ENCODE assay signal across 19 mouse cellular contexts in the genomic region with DNA sequence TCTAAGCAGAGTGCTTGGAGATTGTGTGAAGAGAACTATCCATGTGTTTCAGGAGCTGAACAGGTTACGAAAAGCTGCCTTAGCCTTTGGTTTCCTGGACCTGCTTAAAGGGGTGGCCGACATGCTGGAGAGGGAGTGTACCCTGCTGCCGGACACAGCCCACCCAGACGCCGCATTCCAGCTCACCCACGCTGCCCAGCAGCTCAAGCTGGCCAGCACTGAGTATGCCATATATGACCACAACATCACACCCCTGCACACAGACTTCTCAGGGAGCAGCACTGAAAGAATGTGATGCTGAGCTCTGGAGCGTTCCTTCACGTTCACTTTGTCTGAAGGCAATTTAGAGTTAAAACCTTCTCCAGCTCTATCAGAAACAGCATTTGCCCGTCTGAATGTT. TPM values are rescaled to one million over a fixed set of nuclear protein-coding genes. Genes with fewer than 3 reads are reported as not detected.
DNase-seq lines count a peak whose midpoint lies in the region; ATAC-seq lines count a peak whose summit lies in the region.
"Had no signal": no experiment of that assay in that cellular context is flagged by ENCODE, and none has a peak within 500 bp of the region (broad histone marks: within the 10 kb centered on the region; RNA-seq: fewer than 3 reads in every experiment).

No protein-coding gene starts in this region.

- H3K9me3 ChIP-seq in erythroblast, embryonic 14.5 days (ENCODE audit: control insufficient read depth, low read length) = no peaks in the 10 kb centered on the region
- H3K9me3 ChIP-seq in heart, embryonic 16.5 days (replicated peaks; ENCODE audit: control insufficient read depth, low read length) = no peaks in the 10 kb centered on the region
- H3K9me3 ChIP-seq in midbrain, embryonic 11.5 days (ENCODE audit: control insufficient read depth, low read length) = no peaks in the 10 kb centered on the region
- H3K9me3 ChIP-seq in midbrain, embryonic 16.5 days (replicated peaks; ENCODE audit: control insufficient read depth, low read length, poor library complexity, severe bottlenecking) = no peaks in the 10 kb centered on the region
- no peaks in the 10 kb centered on the region for H3K9me3 ChIP-seq in stomach, embryonic 15.5 days
- H3K9me3 ChIP-seq: forebrain, embryonic 15.5 days; kidney, embryonic 15.5 days had no signal

- no peak for DNase-seq in heart, adult 9 months (ENCODE audit: low spot score in 2 of 2)
- peak; percentile 81 for DNase-seq in midbrain, embryonic 11.5 days (ENCODE audit: low spot score, missing footprints)
- no peak for DNase-seq in adrenal gland, postnatal 36 days
- DNase-seq: adrenal gland, postnatal 25 days; cerebellum, adult 9-11 months; gastrocnemius, adult 2 months; right cerebral cortex, postnatal 14 days had no signal

- ATAC-seq in erythroblast, adult 5-6 weeks (replicated peaks; ENCODE audit: low FRiP score, poor library complexity, severe bottlenecking) = no peak
- ATAC-seq in heart, embryonic 16.5 days (replicated peaks; ENCODE audit: extremely low read depth, insufficient read depth, low FRiP score) = peak; percentile 71; the same call in 1 of the 2 replicates
- no peak for ATAC-seq in midbrain, embryonic 11.5 days (ENCODE audit: low FRiP score)
- no peak for ATAC-seq in midbrain, embryonic 16.5 days
- no peak for ATAC-seq in stomach, embryonic 15.5 days (ENCODE audit: insufficient read depth, low FRiP score, low read depth)
- ATAC-seq: activated CD4-positive, CD25-positive, alpha-beta regulatory T cell, adult 4 months; forebrain, embryonic 15.5 days had no signal

- peak overlapping the region; percentile 28 for H3K27ac ChIP-seq in heart, embryonic 16.5 days (ENCODE audit: low read length)
- H3K27ac ChIP-seq in midbrain, embryonic 11.5 days (ENCODE audit: low read depth, low read length) = no peak overlapping the region
- H3K27ac ChIP-seq in midbrain, embryonic 16.5 days (ENCODE audit: low read length) = no peak overlapping the region
- peak overlapping the region; percentile 51 for H3K27ac ChIP-seq in stomach, embryonic 15.5 days
- H3K27ac ChIP-seq: forebrain, embryonic 15.5 days; gastrocnemius, adult 2 months; kidney, embryonic 15.5 days had no signal

- H3K4me3 ChIP-seq in erythroblast, embryonic 14.5 days (replicated peaks) = peak overlapping the region; percentile 9
- H3K4me3 ChIP-seq in heart, embryonic 16.5 days (ENCODE audit: low read length) = no peak overlapping the region
- H3K4me3 ChIP-seq in midbrain, embryonic 11.5 days (ENCODE audit: low read depth, low read length) = no peak overlapping the region
- H3K4me3 ChIP-seq in midbrain, embryonic 16.5 days (ENCODE audit: low read depth, low read length) = no peak overlapping the region
- no peak overlapping the region for H3K4me3 ChIP-seq in stomach, embryonic 15.5 days (replicated peaks)
- H3K4me3 ChIP-seq: forebrain, embryonic 15.5 days; gastrocnemius, adult 2 months; kidney, embryonic 15.5 days had no signal

- WGBS in heart, embryonic 16.5 days = 41% methylated on average over 9 of the region's 9 CpGs
- 87% methylated on average over 9 of the region's 9 CpGs for WGBS in midbrain, embryonic 11.5 days
- WGBS in midbrain, embryonic 16.5 days = 86% methylated on average over 9 of the region's 9 CpGs
- WGBS in stomach, embryonic 15.5 days = 83% methylated on average over 9 of the region's 9 CpGs

- no peak overlapping the region for H3K9ac ChIP-seq in heart, embryonic 16.5 days (ENCODE audit: low read length)
- no peak overlapping the region for H3K9ac ChIP-seq in midbrain, embryonic 11.5 days (ENCODE audit: low read length)
- H3K9ac ChIP-seq in midbrain, embryonic 16.5 days (ENCODE audit: low read depth, low read length) = no peak overlapping the region
- no peak overlapping the region for H3K9ac ChIP-seq in stomach, embryonic 15.5 days
- H3K9ac ChIP-seq: forebrain, embryonic 15.5 days; kidney, embryonic 15.5 days had no signal

- H3K36me3 ChIP-seq in erythroblast, embryonic 14.5 days (ENCODE audit: control insufficient read depth) = peaks cover 100% of the 10 kb centered on the region
- peaks cover 36% of the 10 kb centered on the region for H3K36me3 ChIP-seq in heart, embryonic 16.5 days (ENCODE audit: control insufficient read depth, insufficient read depth)
- peaks cover 30% of the 10 kb centered on the region for H3K36me3 ChIP-seq in midbrain, embryonic 11.5 days (ENCODE audit: control insufficient read depth, insufficient read depth, low read length)
- H3K36me3 ChIP-seq in midbrain, embryonic 16.5 days (ENCODE audit: control insufficient read depth, insufficient read depth, low read length) = peaks cover 38% of the 10 kb centered on the region
- H3K36me3 ChIP-seq in stomach, embryonic 15.5 days = peaks cover 51% of the 10 kb centered on the region

- no peaks in the 10 kb centered on the region for H3K27me3 ChIP-seq in erythroblast, embryonic 14.5 days (ENCODE audit: control insufficient read depth)
- H3K27me3 ChIP-seq in heart, embryonic 16.5 days (ENCODE audit: control insufficient read depth, insufficient read depth, low read length) = no peaks in the 10 kb centered on the region
- no peaks in the 10 kb centered on the region for H3K27me3 ChIP-seq in midbrain, embryonic 11.5 days (ENCODE audit: control insufficient read depth, insufficient read depth, low read length)
- no peaks in the 10 kb centered on the region for H3K27me3 ChIP-seq in midbrain, embryonic 16.5 days (ENCODE audit: control insufficient read depth, insufficient read depth, low read depth, low read length)
- no peaks in the 10 kb centered on the region for H3K27me3 ChIP-seq in stomach, embryonic 15.5 days (replicated peaks)
- H3K27me3 ChIP-seq: CH12.LX; forebrain, embryonic 15.5 days; kidney, embryonic 15.5 days had no signal

- no peak overlapping the region for H3K4me2 ChIP-seq in heart, embryonic 16.5 days (ENCODE audit: low read depth, low read length)
- no peak overlapping the region for H3K4me2 ChIP-seq in midbrain, embryonic 11.5 days
- H3K4me2 ChIP-seq in midbrain, embryonic 16.5 days (ENCODE audit: low read length) = no peak overlapping the region
- H3K4me2 ChIP-seq in stomach, embryonic 15.5 days = no peak overlapping the region
- H3K4me2 ChIP-seq: forebrain, embryonic 15.5 days; kidney, embryonic 15.5 days had no signal

- peaks cover 54% of the 10 kb centered on the region for H3K4me1 ChIP-seq in erythroblast, embryonic 14.5 days (ENCODE audit: control insufficient read depth)
- peaks cover 6% of the 10 kb centered on the region for H3K4me1 ChIP-seq in heart, embryonic 16.5 days (ENCODE audit: control insufficient read depth, insufficient read depth, low read length)
- H3K4me1 ChIP-seq in midbrain, embryonic 11.5 days (ENCODE audit: control insufficient read depth, insufficient read depth, low read length) = no peaks in the 10 kb centered on the region
- no peaks in the 10 kb centered on the region for H3K4me1 ChIP-seq in midbrain, embryonic 16.5 days (ENCODE audit: control insufficient read depth, insufficient read depth, low read length)
- H3K4me1 ChIP-seq in stomach, embryonic 15.5 days = no peaks in the 10 kb centered on the region
- H3K4me1 ChIP-seq: forebrain, embryonic 15.5 days; kidney, embryonic 15.5 days had no signal

RNA-seq across cellular contexts. Expression of a gene that starts 25.1 kb away (rescaled TPM):
- polyA plus RNA-seq in erythroblast, embryonic 14.5 days (2012) = 3.3 and 3.8 TPM in 2 replicates
- total RNA-seq in erythroblast, adult 5-6 weeks (2015; ENCODE audit: low replicate concordance) = 10.4 and 11.7 TPM in 2 replicates
- total RNA-seq in erythroblast, adult 5-6 weeks (2017; ENCODE audit: low replicate concordance) = 7.5 and 7.8 TPM in 2 replicates
- 36.0 and 38.8 TPM in 2 replicates for polyA plus RNA-seq in heart, embryonic 16.5 days (2015; fragmentation: Nextera tagmentation; extraction: Ambion mirVana)
- 78.5 and 84.3 TPM in 2 replicates for polyA plus RNA-seq in midbrain, embryonic 11.5 days (2014; fragmentation: Nextera tagmentation; extraction: Ambion mirVana)
- polyA plus RNA-seq in midbrain, embryonic 16.5 days (2015; fragmentation: Nextera tagmentation; extraction: Ambion mirVana) = 35.1 and 37.1 TPM in 2 replicates
- polyA plus RNA-seq in stomach, embryonic 15.5 days (2015; fragmentation: Nextera tagmentation; extraction: Ambion mirVana) = 41.5 and 50.0 TPM in 2 replicates
- total RNA-seq in adrenal gland, postnatal 36 days (2021) = 10 to 100 TPM; 24.9 to 30.3 TPM

RNA-seq across cellular contexts. Expression of a gene that starts 34.4 kb away (rescaled TPM):
- polyA plus RNA-seq in erythroblast, embryonic 14.5 days (2012) = not detected in 2 replicates
- total RNA-seq in erythroblast, adult 5-6 weeks (2015; ENCODE audit: low replicate concordance) = not detected in 2 replicates
- total RNA-seq in erythroblast, adult 5-6 weeks (2017; ENCODE audit: low replicate concordance) = 0.68 and 0.70 TPM in 2 replicates
- polyA plus RNA-seq in heart, embryonic 16.5 days (2015; fragmentation: Nextera tagmentation; extraction: Ambion mirVana) = 0.04 TPM in 1 of 2 replicates, not detected in the other
- not detected in 2 replicates for polyA plus RNA-seq in midbrain, embryonic 11.5 days (2014; fragmentation: Nextera tagmentation; extraction: Ambion mirVana)
- 0.10 and 0.20 TPM in 2 replicates for polyA plus RNA-seq in midbrain, embryonic 16.5 days (2015; fragmentation: Nextera tagmentation; extraction: Ambion mirVana)
- 0.03 and 0.08 TPM in 2 replicates for polyA plus RNA-seq in stomach, embryonic 15.5 days (2015; fragmentation: Nextera tagmentation; extraction: Ambion mirVana)
- not detected for total RNA-seq in adrenal gland, postnatal 36 days (2021)
- total RNA-seq: adrenal gland, postnatal 25 days; gastrocnemius, adult 2 months; hematopoietic stem cell, adult 5-6 weeks; liver, adult 2 months had no signal
- polyA plus RNA-seq: liver, adult 2 months; neural tube, embryonic 11.5 days had no signal

RNA-seq across cellular contexts. Expression of a gene that starts 35.7 kb away (rescaled TPM):
- 0.22 and 0.27 TPM in 2 replicates for polyA plus RNA-seq in erythroblast, embryonic 14.5 days (2012)
- 6.1 and 18.3 TPM in 2 replicates for total RNA-seq in erythroblast, adult 5-6 weeks (2015; ENCODE audit: low replicate concordance)
- total RNA-seq in erythroblast, adult 5-6 weeks (2017; ENCODE audit: low replicate concordance) = 19.9 and 20.2 TPM in 2 replicates
- polyA plus RNA-seq in heart, embryonic 16.5 days (2015; fragmentation: Nextera tagmentation; extraction: Ambion mirVana) = 50.5 and 52.3 TPM in 2 replicates
- 97.5 and 104 TPM in 2 replicates for polyA plus RNA-seq in midbrain, embryonic 11.5 days (2014; fragmentation: Nextera tagmentation; extraction: Ambion mirVana)
- 241 and 246 TPM in 2 replicates for polyA plus RNA-seq in midbrain, embryonic 16.5 days (2015; fragmentation: Nextera tagmentation; extraction: Ambion mirVana)
- polyA plus RNA-seq in stomach, embryonic 15.5 days (2015; fragmentation: Nextera tagmentation; extraction: Ambion mirVana) = 88.5 and 91.6 TPM in 2 replicates
- 100 to 1,000 TPM; 251 to 350 TPM for total RNA-seq in adrenal gland, postnatal 36 days (2021)

RNA-seq across cellular contexts. Expression of a gene that starts 46.4 kb away (rescaled TPM):
- 0.33 and 0.43 TPM in 2 replicates for polyA plus RNA-seq in erythroblast, embryonic 14.5 days (2012)
- total RNA-seq in erythroblast, adult 5-6 weeks (2015; ENCODE audit: low replicate concordance) = 32.0 and 46.1 TPM in 2 replicates
- total RNA-seq in erythroblast, adult 5-6 weeks (2017; ENCODE audit: low replicate concordance) = 62.7 and 69.0 TPM in 2 replicates
- 31.5 and 32.3 TPM in 2 replicates for polyA plus RNA-seq in heart, embryonic 16.5 days (2015; fragmentation: Nextera tagmentation; extraction: Ambion mirVana)
- polyA plus RNA-seq in midbrain, embryonic 11.5 days (2014; fragmentation: Nextera tagmentation; extraction: Ambion mirVana) = 33.4 and 34.7 TPM in 2 replicates
- polyA plus RNA-seq in midbrain, embryonic 16.5 days (2015; fragmentation: Nextera tagmentation; extraction: Ambion mirVana) = 39.3 and 42.7 TPM in 2 replicates
- 32.5 and 39.4 TPM in 2 replicates for polyA plus RNA-seq in stomach, embryonic 15.5 days (2015; fragmentation: Nextera tagmentation; extraction: Ambion mirVana)
- total RNA-seq in adrenal gland, postnatal 36 days (2021) = 100 to 1,000 TPM in 1 of 2 experiments, 10 to 100 TPM in 1; 88.0 to 104 TPM

Comparison
In these comparisons a context has a peak if more than half of its experiments do, and no peak if none do; other contexts are left out.
1. H3K27ac ChIP-seq: peak in heart, embryonic 16.5 days (single experiment) and stomach, embryonic 15.5 days (single experiment); none in midbrain, embryonic 11.5 days (single experiment) and midbrain, embryonic 16.5 days (single experiment).
2. RNA of a gene that starts 35.7 kb away (polyA plus RNA-seq): 241 to 246 TPM in midbrain, embryonic 16.5 days, 97.5 to 104 TPM in midbrain, embryonic 11.5 days, 88.5 to 91.6 TPM in stomach, embryonic 15.5 days and 50.5 to 52.3 TPM in heart, embryonic 16.5 days; 0.22 to 0.27 TPM in erythroblast, embryonic 14.5 days; every median in the first group is over 10 times any median in the second.